Mouse (Mus musculus): ENCODE measurements at regions not wholly inside any gene's neighbourhood (a gene's known extent, or its start where the extent isn't known, plus 50 kb on each side); places are given as distances from the start of the nearest gene placed in this dataset.
"Not testable (repeated sequence)": the region's sequence is repeated elsewhere in the genome, so short reads cannot be mapped to it uniquely, and the experiment has no call there.

GRCm38 (mm10) chr17:91361261-91361660 is 268.4 kb upstream of the Nrxn1 start:
- Histone ChIP-seq H3K4me3 (replicated peaks) (no peak overlapping the region), H3K4me1 (no peaks in the 10 kb centered on the region), H3K27me3 (no peaks in the 10 kb centered on the region), H3K9ac (no peak overlapping the region), H3K36me3 (no peaks in the 10 kb centered on the region), H3K9me3 (replicated peaks) (no peaks in the 10 kb centered on the region), H3K4me2 (no peak overlapping the region), H3K27ac (no peak overlapping the region)
- WGBS = 82% methylated on average over 1 of the region's 1 CpGs
- ATAC-seq (replicated peaks; ENCODE audit: low FRiP score) = no peak

- Histone ChIP-seq H3K9ac (no peak overlapping the region), H3K4me3 (replicated peaks) (no peak overlapping the region), H3K9me3 (replicated peaks) (no peaks in the 10 kb centered on the region), H3K4me1 (no peaks in the 10 kb centered on the region), H3K27ac (no peak overlapping the region), H3K27me3 (no peaks in the 10 kb centered on the region), H3K36me3 (no peaks in the 10 kb centered on the region), H3K4me2 (no peak overlapping the region)
- 72% methylated on average over 2 of the region's 2 CpGs for WGBS
- ATAC-seq (replicated peaks; ENCODE audit: low FRiP score) = no peak
These were observed 259.2 kb upstream of the Nrxn1 start for GRCm38 (mm10) chr17:91352107-91352506.

GRCm38 (mm10) chr17:91336882-91337281 is 244.0 kb upstream of the Nrxn1 start:
- H3K27me3 ChIP-seq = no peaks in the 10 kb centered on the region
- no peak overlapping the region for H3K9ac ChIP-seq
- H3K36me3 ChIP-seq = no peaks in the 10 kb centered on the region
- no peak overlapping the region for H3K27ac ChIP-seq
- no peak for ATAC-seq (replicated peaks; ENCODE audit: low FRiP score)
- no peaks in the 10 kb centered on the region for H3K9me3 ChIP-seq (replicated peaks)
- no peaks in the 10 kb centered on the region for H3K4me1 ChIP-seq
- no peak overlapping the region for H3K4me3 ChIP-seq (replicated peaks)
- 70% methylated on average over 1 of the region's 1 CpGs for WGBS
- H3K4me2 ChIP-seq = no peak overlapping the region

DNA sequence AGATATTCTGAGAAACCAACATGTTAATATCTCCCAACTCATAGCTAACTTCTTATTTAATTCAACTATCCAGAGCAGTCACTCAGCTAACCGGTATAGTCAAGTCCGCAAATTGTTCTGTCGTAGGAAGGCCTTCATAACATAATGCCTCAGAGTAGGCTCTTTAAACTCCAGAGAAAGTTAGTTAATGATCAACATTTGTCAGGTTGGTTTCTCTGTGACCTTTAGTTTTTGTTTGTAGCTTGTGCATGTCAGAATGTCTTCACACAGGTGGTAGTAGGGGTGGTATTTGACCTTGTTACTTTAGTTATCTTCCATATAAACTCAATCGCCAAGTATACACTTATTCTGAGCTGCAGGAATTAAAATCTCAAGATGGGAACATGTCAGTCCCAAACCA is 240.9 kb upstream of the Nrxn1 start:
- 91% methylated on average over 4 of the region's 4 CpGs for WGBS
- Histone ChIP-seq H3K4me2 (no peak overlapping the region), H3K4me1 (no peaks in the 10 kb centered on the region), H3K27me3 (no peaks in the 10 kb centered on the region), H3K9ac (no peak overlapping the region), H3K36me3 (no peaks in the 10 kb centered on the region), H3K9me3 (replicated peaks) (no peaks in the 10 kb centered on the region), H3K27ac (no peak overlapping the region), H3K4me3 (replicated peaks) (no peak overlapping the region)
- ATAC-seq (replicated peaks; ENCODE audit: low FRiP score) = no peak

DNA sequence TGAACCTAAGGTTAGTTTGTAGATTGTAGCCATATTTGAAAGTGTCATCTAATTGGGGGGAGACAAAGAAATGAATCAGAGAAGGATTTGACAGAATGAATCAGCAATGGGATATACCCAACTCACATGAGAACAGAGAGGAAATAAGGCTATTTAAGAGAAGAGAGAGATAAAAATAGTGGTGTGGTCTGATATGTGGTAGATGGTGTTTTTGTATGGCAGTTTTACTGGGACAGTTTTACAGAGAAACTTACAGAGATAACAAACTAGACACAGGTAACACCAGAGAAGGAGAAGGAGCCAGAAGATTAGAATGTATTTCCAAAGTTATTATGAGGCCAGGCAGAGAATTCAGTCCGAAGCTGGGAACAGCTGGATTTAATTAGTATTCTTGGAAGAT is 240.3 kb upstream of the Nrxn1 start:
- no peak overlapping the region for H3K9ac ChIP-seq
- no peaks in the 10 kb centered on the region for H3K36me3 ChIP-seq
- H3K9me3 ChIP-seq (replicated peaks) = no peaks in the 10 kb centered on the region
- WGBS = 70% methylated on average over 1 of the region's 1 CpGs
- no peak overlapping the region for H3K4me3 ChIP-seq (replicated peaks)
- no peak overlapping the region for H3K4me2 ChIP-seq
- H3K4me1 ChIP-seq = no peaks in the 10 kb centered on the region
- no peak overlapping the region for H3K27ac ChIP-seq
- no peaks in the 10 kb centered on the region for H3K27me3 ChIP-seq
- ATAC-seq (replicated peaks; ENCODE audit: low FRiP score) = no peak

DNA sequence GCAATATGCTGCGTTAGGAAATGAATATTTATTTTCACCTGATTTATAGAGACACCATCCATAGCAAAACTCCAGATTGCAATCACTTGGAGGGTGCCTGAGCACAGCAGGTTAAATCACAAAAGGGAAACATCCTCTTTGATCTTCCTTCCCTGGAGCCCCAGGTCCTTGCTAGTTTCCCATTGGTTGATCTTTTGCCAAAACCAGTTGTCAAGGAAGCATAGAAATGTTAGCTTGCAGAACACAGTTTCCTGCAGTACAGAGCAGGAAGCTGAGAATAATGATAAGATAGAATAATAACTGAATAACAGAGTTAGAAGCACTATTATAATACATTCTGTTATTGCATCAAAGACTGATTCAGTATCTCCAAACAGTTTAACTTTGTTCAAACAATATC is 231.5 kb upstream of the Nrxn1 start:
- peak; percentile 56; the same call in 1 of the 2 replicates for ATAC-seq (replicated peaks; ENCODE audit: low FRiP score)
- H3K4me1 ChIP-seq = no peaks in the 10 kb centered on the region
- 59% methylated on average over 1 of the region's 1 CpGs for WGBS
- H3K9ac ChIP-seq = no peak overlapping the region
- no peaks in the 10 kb centered on the region for H3K9me3 ChIP-seq (replicated peaks)
- H3K4me3 ChIP-seq (replicated peaks) = no peak overlapping the region
- no peak overlapping the region for H3K27ac ChIP-seq
- no peak overlapping the region for H3K4me2 ChIP-seq
- no peaks in the 10 kb centered on the region for H3K36me3 ChIP-seq
- H3K27me3 ChIP-seq = no peaks in the 10 kb centered on the region

DNA sequence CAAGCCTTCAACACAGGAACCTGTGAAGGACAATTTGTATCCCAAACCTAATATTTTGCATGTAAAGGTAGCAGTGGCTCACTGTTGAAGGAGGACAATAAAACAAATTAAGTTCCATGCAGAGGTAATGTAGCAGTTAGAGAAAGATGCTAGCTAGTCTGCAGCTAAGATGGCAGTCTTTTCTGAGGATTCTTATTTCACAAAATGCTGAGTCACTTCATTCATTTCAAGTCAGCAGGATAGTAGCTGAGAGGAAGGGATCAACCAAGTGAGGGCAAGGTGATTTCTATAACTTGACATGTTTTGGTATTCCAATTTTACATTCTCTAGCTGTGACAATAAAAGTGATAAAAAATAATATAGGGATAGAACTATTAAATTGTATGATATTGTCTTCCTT is 194.0 kb upstream of the Nrxn1 start:
- Histone ChIP-seq H3K4me1 (no peaks in the 10 kb centered on the region), H3K36me3 (no peaks in the 10 kb centered on the region), H3K4me3 (replicated peaks) (no peak overlapping the region), H3K27me3 (no peaks in the 10 kb centered on the region), H3K9ac (no peak overlapping the region), H3K4me2 (no peak overlapping the region), H3K27ac (no peak overlapping the region), H3K9me3 (replicated peaks) (no peaks in the 10 kb centered on the region)
- no peak for ATAC-seq (replicated peaks; ENCODE audit: low FRiP score)

- no peaks in the 10 kb centered on the region for H3K9me3 ChIP-seq (replicated peaks)
- no peaks in the 10 kb centered on the region for H3K4me1 ChIP-seq
- H3K4me3 ChIP-seq (replicated peaks) = no peak overlapping the region
- H3K27me3 ChIP-seq = no peaks in the 10 kb centered on the region
- H3K27ac ChIP-seq = no peak overlapping the region
- H3K9ac ChIP-seq = no peak overlapping the region
- H3K36me3 ChIP-seq = no peaks in the 10 kb centered on the region
- WGBS = 83% methylated on average over 1 of the region's 1 CpGs
- no peak overlapping the region for H3K4me2 ChIP-seq
- no peak for ATAC-seq (replicated peaks; ENCODE audit: low FRiP score)
These were observed 181.5 kb upstream of the Nrxn1 start for GRCm38 (mm10) chr17:91274378-91274777.

- H3K9ac ChIP-seq = no peak overlapping the region
- no peaks in the 10 kb centered on the region for H3K4me1 ChIP-seq
- no peak overlapping the region for H3K4me2 ChIP-seq
These were observed 145.8 kb upstream of the Nrxn1 start for GRCm38 (mm10) chr17:91238719-91239118.

DNA sequence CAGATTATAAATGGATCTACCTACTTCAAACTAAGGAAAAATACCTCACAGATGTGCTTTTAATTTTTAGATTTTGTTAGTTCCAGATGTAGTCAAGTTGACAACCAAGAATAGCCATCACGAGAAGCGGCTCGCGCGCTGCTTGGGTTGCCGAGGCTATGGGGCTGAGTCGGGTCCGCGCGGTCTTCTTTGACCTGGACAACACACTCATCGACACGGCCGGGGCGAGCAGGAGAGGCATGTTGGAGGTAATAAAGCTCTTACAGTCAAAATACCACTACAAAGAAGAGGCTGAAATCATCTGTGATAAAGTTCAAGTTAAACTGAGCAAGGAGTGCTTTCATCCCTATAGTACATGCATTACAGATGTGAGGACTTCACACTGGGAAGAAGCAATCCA is 143.8 kb upstream of the Nrxn1 start:
- H3K4me3 ChIP-seq (replicated peaks); H3K36me3 ChIP-seq; H3K27ac ChIP-seq; H3K9ac ChIP-seq; H3K27me3 ChIP-seq; H3K9me3 ChIP-seq (replicated peaks); H3K4me1 ChIP-seq; H3K4me2 ChIP-seq: not testable (repeated sequence)
- 95% methylated on average over 14 of the region's 14 CpGs for WGBS
- 0 out of 2 replicates have a peak, but pooled peaks have one; percentile 75 for ATAC-seq (replicated peaks; ENCODE audit: low FRiP score)

More at GRCm38 (mm10) chr17:91238719-91239118, 145.8 kb upstream of the Nrxn1 start:
- H3K27ac ChIP-seq = no peak overlapping the region
- no peaks in the 10 kb centered on the region for H3K27me3 ChIP-seq
- H3K9me3 ChIP-seq (replicated peaks) = no peaks in the 10 kb centered on the region
- H3K4me3 ChIP-seq (replicated peaks) = no peak overlapping the region
- 84% methylated on average over 2 of the region's 2 CpGs for WGBS
- H3K36me3 ChIP-seq = no peaks in the 10 kb centered on the region
- no peak for ATAC-seq (replicated peaks; ENCODE audit: low FRiP score)

GRCm38 (mm10) chr17:91226378-91226777 is 133.5 kb upstream of the Nrxn1 start:
- Histone ChIP-seq H3K27me3 (no peaks in the 10 kb centered on the region), H3K27ac (no peak overlapping the region), H3K36me3 (no peaks in the 10 kb centered on the region), H3K9me3 (replicated peaks) (no peaks in the 10 kb centered on the region), H3K9ac (no peak overlapping the region), H3K4me1 (no peaks in the 10 kb centered on the region), H3K4me3 (replicated peaks) (no peak overlapping the region), H3K4me2 (no peak overlapping the region)
- 73% methylated on average over 5 of the region's 5 CpGs for WGBS
- ATAC-seq (replicated peaks; ENCODE audit: low FRiP score) = no peak

DNA sequence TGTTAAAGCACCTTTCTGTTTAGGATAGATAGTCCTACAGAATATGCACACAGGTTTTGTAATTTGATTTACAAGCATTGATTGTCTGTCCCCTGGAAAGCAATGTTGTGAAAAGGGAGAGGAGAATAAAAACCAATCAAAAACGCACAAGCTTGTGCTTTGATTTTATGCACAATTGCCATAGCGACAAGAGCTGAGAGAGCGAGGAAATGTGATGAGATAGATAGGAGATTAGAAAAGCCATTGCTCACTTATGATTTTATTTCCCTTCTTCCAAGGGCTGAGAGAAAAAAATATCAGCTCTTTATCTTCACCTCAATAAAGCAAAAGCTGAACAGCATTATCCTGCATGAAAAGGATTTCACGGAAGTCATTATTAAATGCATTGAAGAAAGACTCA is 133.0 kb upstream of the Nrxn1 start:
- H3K9ac ChIP-seq = no peak overlapping the region
- H3K36me3 ChIP-seq = no peaks in the 10 kb centered on the region
- H3K4me3 ChIP-seq (replicated peaks) = no peak overlapping the region
- H3K27me3 ChIP-seq = no peaks in the 10 kb centered on the region
- H3K27ac ChIP-seq = no peak overlapping the region
- ATAC-seq (replicated peaks; ENCODE audit: low FRiP score) = no peak
- H3K4me2 ChIP-seq = no peak overlapping the region
- no peaks in the 10 kb centered on the region for H3K4me1 ChIP-seq
- no peaks in the 10 kb centered on the region for H3K9me3 ChIP-seq (replicated peaks)
- WGBS = 75% methylated on average over 4 of the region's 4 CpGs

DNA sequence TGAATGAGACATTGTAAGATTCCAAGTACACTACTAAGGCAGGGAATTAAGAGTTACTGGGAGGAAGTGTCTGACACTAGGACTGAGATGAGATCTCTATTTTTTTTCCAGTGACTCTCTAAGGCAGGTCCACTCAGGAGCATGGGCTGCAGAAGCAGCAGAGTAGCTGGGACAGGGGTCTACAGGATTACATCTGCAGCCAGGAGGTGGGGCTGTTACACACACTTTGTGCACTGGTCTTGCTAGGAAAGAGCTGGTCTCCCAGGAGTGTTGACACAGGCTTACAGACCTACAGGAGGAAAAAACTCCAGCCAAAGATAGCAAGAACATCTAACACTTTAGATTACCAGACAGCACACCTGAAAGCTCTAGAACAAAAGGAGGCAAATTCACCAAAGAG is 123.6 kb upstream of the Nrxn1 start:
- H3K36me3 ChIP-seq = no peaks in the 10 kb centered on the region
- no peaks in the 10 kb centered on the region for H3K9me3 ChIP-seq (replicated peaks)
- H3K4me1 ChIP-seq = no peaks in the 10 kb centered on the region
- no peak overlapping the region for H3K4me2 ChIP-seq
- no peaks in the 10 kb centered on the region for H3K27me3 ChIP-seq
- no peak overlapping the region for H3K27ac ChIP-seq
- H3K4me3 ChIP-seq (replicated peaks) = no peak overlapping the region
- no peak overlapping the region for H3K9ac ChIP-seq
- no peak for ATAC-seq (replicated peaks; ENCODE audit: low FRiP score)

Data from kidney, embryonic 15.5 days (tissue).